Mouse (Mus musculus): ENCODE measurements at regions not wholly inside any gene's neighbourhood (a gene's known extent, or its start where the extent isn't known, plus 50 kb on each side); places are given as distances from the start of the nearest gene placed in this dataset.

DNA sequence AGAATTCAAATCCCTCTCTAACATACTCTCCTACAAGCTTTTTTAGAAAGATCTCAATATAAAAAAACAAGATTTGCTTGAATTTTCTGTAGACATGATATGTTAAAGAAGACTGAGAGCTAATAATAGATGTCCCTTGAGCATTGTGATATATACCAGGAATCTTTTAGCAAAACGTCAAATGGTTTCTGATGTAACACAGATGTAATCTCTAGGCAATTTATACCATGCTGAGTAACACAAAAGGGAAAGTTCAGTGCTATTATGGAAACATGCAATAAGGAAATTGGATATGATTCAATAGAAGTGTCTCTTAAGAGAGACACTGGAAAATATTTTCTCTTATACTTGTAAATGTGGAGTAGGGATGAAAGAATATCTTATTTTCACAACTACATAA, 434.8 kb upstream of the Fsip2 start:
- Histone ChIP-seq H3K9me3 (ENCODE audit: control insufficient read depth, low read length) (no peaks in the 10 kb centered on the region), H3K27ac (ENCODE audit: low read depth, low read length) (no peak overlapping the region), H3K36me3 (ENCODE audit: control insufficient read depth, insufficient read depth, low read length) (no peaks in the 10 kb centered on the region), H3K4me1 (ENCODE audit: control insufficient read depth, insufficient read depth, low read length) (no peaks in the 10 kb centered on the region), H3K9ac (ENCODE audit: low read length) (no peak overlapping the region), H3K27me3 (ENCODE audit: control insufficient read depth, insufficient read depth, low read length) (no peaks in the 10 kb centered on the region), H3K4me3 (ENCODE audit: low read depth, low read length) (no peak overlapping the region), H3K4me2 (no peak overlapping the region)
- no peak for DNase-seq (ENCODE audit: low spot score, missing footprints)
- no peak for ATAC-seq (ENCODE audit: low FRiP score)
- WGBS = 60% methylated on average over 1 of the region's 1 CpGs

DNA sequence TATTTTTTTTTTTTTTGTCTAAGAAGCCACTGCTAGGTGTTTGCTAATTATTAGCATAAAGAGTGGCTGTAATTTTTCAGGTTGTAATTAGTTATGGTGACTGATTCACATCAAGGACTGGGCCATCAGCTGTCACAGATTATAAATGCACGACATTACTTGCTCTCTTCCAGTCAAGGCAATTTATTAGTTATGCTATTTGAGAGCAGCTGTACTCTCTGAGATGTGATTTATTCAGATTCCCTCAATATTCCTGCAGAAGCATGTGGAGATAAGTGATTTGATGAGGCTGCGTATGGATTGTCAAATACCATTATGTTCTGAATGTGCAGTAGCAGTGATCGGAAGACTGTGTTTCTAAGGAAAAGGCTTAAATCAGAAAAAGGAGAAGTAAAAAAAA, 428.3 kb upstream of the Fsip2 start:
- no peaks in the 10 kb centered on the region for H3K36me3 ChIP-seq (ENCODE audit: control insufficient read depth, insufficient read depth, low read length)
- H3K4me2 ChIP-seq = no peak overlapping the region
- no peaks in the 10 kb centered on the region for H3K4me1 ChIP-seq (ENCODE audit: control insufficient read depth, insufficient read depth, low read length)
- no peaks in the 10 kb centered on the region for H3K9me3 ChIP-seq (ENCODE audit: control insufficient read depth, low read length)
- H3K27me3 ChIP-seq (ENCODE audit: control insufficient read depth, insufficient read depth, low read length) = no peaks in the 10 kb centered on the region
- 89% methylated on average over 3 of the region's 3 CpGs for WGBS
- ATAC-seq (ENCODE audit: low FRiP score) = no peak
- no peak overlapping the region for H3K9ac ChIP-seq (ENCODE audit: low read length)
- no peak overlapping the region for H3K27ac ChIP-seq (ENCODE audit: low read depth, low read length)
- DNase-seq (ENCODE audit: low spot score, missing footprints) = no peak
- no peak overlapping the region for H3K4me3 ChIP-seq (ENCODE audit: low read depth, low read length)

DNA sequence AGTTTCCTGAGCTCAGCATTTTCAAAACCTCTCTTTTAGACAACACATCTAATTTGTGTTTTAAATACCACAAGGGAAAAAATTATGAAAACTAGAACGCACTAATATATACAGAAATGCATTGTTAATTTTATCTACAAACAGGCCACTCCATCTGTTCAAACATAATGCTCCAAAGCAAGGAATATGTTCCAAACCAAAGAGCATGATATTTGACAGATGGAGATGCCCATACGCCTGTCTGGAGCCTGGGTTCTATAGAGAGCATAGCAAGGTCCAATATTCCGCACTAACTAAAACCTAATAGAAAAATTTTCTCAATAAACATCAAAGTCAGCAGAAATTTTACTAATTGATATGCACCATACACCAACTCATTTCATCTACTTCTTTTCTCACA, 423.5 kb upstream of the Fsip2 start:
- ATAC-seq (ENCODE audit: low FRiP score) (no peak), DNase-seq (ENCODE audit: low spot score, missing footprints) (no peak)
- H3K4me2 ChIP-seq = no peak overlapping the region
- H3K4me3 ChIP-seq (ENCODE audit: low read depth, low read length) = no peak overlapping the region
- no peaks in the 10 kb centered on the region for H3K9me3 ChIP-seq (ENCODE audit: control insufficient read depth, low read length)
- H3K27ac ChIP-seq (ENCODE audit: low read depth, low read length) = no peak overlapping the region
- no peaks in the 10 kb centered on the region for H3K4me1 ChIP-seq (ENCODE audit: control insufficient read depth, insufficient read depth, low read length)
- 94% methylated on average over 3 of the region's 3 CpGs for WGBS
- no peaks in the 10 kb centered on the region for H3K27me3 ChIP-seq (ENCODE audit: control insufficient read depth, insufficient read depth, low read length)
- no peaks in the 10 kb centered on the region for H3K36me3 ChIP-seq (ENCODE audit: control insufficient read depth, insufficient read depth, low read length)
- no peak overlapping the region for H3K9ac ChIP-seq (ENCODE audit: low read length)

DNA sequence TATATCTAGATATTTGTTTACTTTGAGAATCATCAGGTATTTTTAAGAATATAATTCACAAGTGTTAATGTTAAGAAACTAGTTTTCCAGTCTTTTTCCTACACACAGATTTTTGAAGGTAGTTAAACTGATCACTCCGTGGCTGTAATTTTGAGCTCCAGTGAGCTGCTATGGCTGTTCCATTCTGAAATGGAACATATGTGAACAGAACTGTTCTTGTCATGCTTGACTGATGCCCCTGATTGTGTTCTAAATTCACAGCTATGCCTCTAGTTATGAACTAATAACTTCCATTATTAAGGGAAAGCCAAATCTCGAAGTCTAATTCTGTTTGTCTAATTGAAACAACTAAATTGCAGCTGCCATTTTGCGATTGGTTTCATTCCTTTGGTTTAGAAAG, 404.5 kb upstream of the Fsip2 start:
- H3K27me3 ChIP-seq (ENCODE audit: control insufficient read depth, insufficient read depth, low read length) = no peaks in the 10 kb centered on the region
- no peak overlapping the region for H3K27ac ChIP-seq (ENCODE audit: low read depth, low read length)
- H3K4me1 ChIP-seq (ENCODE audit: control insufficient read depth, insufficient read depth, low read length) = no peaks in the 10 kb centered on the region
- H3K9ac ChIP-seq (ENCODE audit: low read length) = no peak overlapping the region
- H3K4me2 ChIP-seq = no peak overlapping the region
- H3K9me3 ChIP-seq (ENCODE audit: control insufficient read depth, low read length) = no peaks in the 10 kb centered on the region
- H3K36me3 ChIP-seq (ENCODE audit: control insufficient read depth, insufficient read depth, low read length) = no peaks in the 10 kb centered on the region
- 81% methylated on average over 3 of the region's 3 CpGs for WGBS
- no peak for ATAC-seq (ENCODE audit: low FRiP score)
- no peak overlapping the region for H3K4me3 ChIP-seq (ENCODE audit: low read depth, low read length)
- DNase-seq (ENCODE audit: low spot score, missing footprints) = no peak

DNA sequence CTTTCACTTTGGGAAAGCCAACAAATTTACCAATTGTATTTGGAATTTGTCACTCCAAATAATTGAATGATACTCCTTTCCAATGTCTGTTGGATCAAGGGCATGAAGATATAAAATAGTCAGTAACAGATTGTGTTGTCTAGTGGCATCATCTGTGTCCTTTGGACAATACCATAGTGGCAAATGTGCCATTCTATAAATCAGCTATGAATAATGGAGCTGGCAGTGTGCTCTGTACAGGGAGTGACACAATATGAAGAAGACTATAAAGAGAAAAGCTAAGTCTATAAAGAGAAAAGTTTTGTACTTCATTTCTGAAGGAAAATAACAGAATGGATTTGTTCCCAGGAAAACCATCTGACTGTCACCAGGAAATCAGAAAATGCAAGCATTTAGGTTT, 402.8 kb upstream of the Fsip2 start:
- H3K4me2 ChIP-seq = no peak overlapping the region
- H3K4me1 ChIP-seq (ENCODE audit: control insufficient read depth, insufficient read depth, low read length) = no peaks in the 10 kb centered on the region
- no peak overlapping the region for H3K4me3 ChIP-seq (ENCODE audit: low read depth, low read length)
- H3K27me3 ChIP-seq (ENCODE audit: control insufficient read depth, insufficient read depth, low read length) = no peaks in the 10 kb centered on the region
- ATAC-seq (ENCODE audit: low FRiP score) = no peak
- H3K9me3 ChIP-seq (ENCODE audit: control insufficient read depth, low read length) = no peaks in the 10 kb centered on the region
- no peak overlapping the region for H3K9ac ChIP-seq (ENCODE audit: low read length)
- H3K36me3 ChIP-seq (ENCODE audit: control insufficient read depth, insufficient read depth, low read length) = no peaks in the 10 kb centered on the region
- no peak for DNase-seq (ENCODE audit: low spot score, missing footprints)
- H3K27ac ChIP-seq (ENCODE audit: low read depth, low read length) = no peak overlapping the region

DNA sequence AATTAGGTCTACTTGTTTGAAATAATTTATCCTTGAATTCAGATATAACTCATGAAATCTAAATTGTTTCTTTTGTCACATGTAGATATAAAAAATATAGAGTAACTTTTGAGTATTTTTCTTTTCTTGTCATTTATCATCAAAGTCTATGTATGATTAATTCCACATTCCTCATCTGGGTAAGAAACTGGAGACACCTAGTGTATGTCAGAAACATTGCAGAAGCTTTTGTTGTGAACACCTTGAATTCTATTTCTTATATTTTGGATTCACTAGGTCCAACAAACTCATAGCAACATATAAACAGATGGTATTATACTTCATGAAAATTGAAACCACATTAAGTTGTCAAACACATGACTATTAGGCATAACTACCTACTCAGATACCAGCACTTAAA, 373.1 kb upstream of the Fsip2 start:
- H3K9ac ChIP-seq (ENCODE audit: low read length) = no peak overlapping the region
- no peaks in the 10 kb centered on the region for H3K9me3 ChIP-seq (ENCODE audit: control insufficient read depth, low read length)
- H3K4me3 ChIP-seq (ENCODE audit: low read depth, low read length) = no peak overlapping the region
- no peak overlapping the region for H3K27ac ChIP-seq (ENCODE audit: low read depth, low read length)
- H3K27me3 ChIP-seq (ENCODE audit: control insufficient read depth, insufficient read depth, low read length) = no peaks in the 10 kb centered on the region
- H3K4me2 ChIP-seq = no peak overlapping the region
- no peaks in the 10 kb centered on the region for H3K36me3 ChIP-seq (ENCODE audit: control insufficient read depth, insufficient read depth, low read length)
- ATAC-seq (ENCODE audit: low FRiP score) (no peak), DNase-seq (ENCODE audit: low spot score, missing footprints) (no peak)
- no peaks in the 10 kb centered on the region; the same call in 1 of the 2 replicates for H3K4me1 ChIP-seq (ENCODE audit: control insufficient read depth, insufficient read depth, low read length)

DNA sequence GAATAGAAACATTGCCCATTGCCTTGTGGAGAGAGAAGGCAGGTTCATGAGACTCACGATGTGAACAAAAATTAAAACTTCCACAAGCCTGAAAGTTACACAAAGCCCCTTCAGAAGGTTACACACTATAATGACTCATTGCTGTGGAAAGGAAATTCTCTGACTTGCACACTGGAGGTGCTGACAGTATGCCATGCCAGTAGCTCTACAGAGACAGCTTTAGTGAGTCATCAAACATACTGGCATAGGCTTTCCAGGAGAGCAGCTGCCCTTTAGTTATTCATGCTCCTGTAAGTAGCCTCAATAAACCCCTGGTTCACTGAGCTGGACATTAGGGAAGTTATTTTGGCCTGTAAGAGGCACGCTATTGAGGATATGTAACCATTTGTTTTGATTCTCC, 371.3 kb upstream of the Fsip2 start:
- H3K36me3 ChIP-seq (ENCODE audit: control insufficient read depth, insufficient read depth, low read length) = no peaks in the 10 kb centered on the region

DNA sequence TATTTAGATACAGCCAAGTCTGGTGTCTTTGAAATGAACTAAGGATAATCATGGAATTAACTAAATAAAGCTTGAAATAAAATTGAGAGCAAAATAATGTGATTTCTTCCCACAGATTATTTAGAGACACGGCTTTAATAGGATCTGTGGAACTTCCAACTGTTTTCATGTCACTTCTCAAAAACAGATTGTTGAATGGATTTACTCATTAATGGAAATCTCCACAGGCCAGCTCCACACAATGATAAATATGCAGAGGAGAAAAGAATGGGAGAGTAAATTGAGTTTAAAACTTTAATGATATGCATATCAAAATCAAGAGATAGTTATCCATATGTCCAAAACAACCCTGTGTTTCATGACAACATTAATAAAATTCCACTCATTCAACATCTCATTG, 369.6 kb upstream of the Fsip2 start:
- ATAC-seq (ENCODE audit: low FRiP score) (peak; percentile 57), DNase-seq (ENCODE audit: low spot score, missing footprints) (no peak)
- H3K4me3 ChIP-seq (ENCODE audit: low read depth, low read length) = no peak overlapping the region
- no peak overlapping the region for H3K4me2 ChIP-seq
- no peak overlapping the region for H3K9ac ChIP-seq (ENCODE audit: low read length)
- no peaks in the 10 kb centered on the region for H3K36me3 ChIP-seq (ENCODE audit: control insufficient read depth, insufficient read depth, low read length)
- WGBS = 24% methylated on average over 1 of the region's 1 CpGs
- no peaks in the 10 kb centered on the region for H3K27me3 ChIP-seq (ENCODE audit: control insufficient read depth, insufficient read depth, low read length)
- no peaks in the 10 kb centered on the region; the same call in 1 of the 2 replicates for H3K4me1 ChIP-seq (ENCODE audit: control insufficient read depth, insufficient read depth, low read length)
- no peak overlapping the region for H3K27ac ChIP-seq (ENCODE audit: low read depth, low read length)
- H3K9me3 ChIP-seq (ENCODE audit: control insufficient read depth, low read length) = no peaks in the 10 kb centered on the region

More for the DNA sequence above, 371.3 kb upstream of the Fsip2 start:
- H3K27me3 ChIP-seq (ENCODE audit: control insufficient read depth, insufficient read depth, low read length) = no peaks in the 10 kb centered on the region
- DNase-seq (ENCODE audit: low spot score, missing footprints) (peak; percentile 84), ATAC-seq (ENCODE audit: low FRiP score) (peak; percentile 51; the same call in 1 of the 2 replicates)
- WGBS = 84% methylated on average over 2 of the region's 2 CpGs
- no peak overlapping the region for H3K27ac ChIP-seq (ENCODE audit: low read depth, low read length)
- H3K4me2 ChIP-seq = no peak overlapping the region
- no peaks in the 10 kb centered on the region for H3K9me3 ChIP-seq (ENCODE audit: control insufficient read depth, low read length)
- no peak overlapping the region for H3K4me3 ChIP-seq (ENCODE audit: low read depth, low read length)
- H3K4me1 ChIP-seq (ENCODE audit: control insufficient read depth, insufficient read depth, low read length) = no peaks in the 10 kb centered on the region; the same call in 1 of the 2 replicates
- no peak overlapping the region for H3K9ac ChIP-seq (ENCODE audit: low read length)

DNA sequence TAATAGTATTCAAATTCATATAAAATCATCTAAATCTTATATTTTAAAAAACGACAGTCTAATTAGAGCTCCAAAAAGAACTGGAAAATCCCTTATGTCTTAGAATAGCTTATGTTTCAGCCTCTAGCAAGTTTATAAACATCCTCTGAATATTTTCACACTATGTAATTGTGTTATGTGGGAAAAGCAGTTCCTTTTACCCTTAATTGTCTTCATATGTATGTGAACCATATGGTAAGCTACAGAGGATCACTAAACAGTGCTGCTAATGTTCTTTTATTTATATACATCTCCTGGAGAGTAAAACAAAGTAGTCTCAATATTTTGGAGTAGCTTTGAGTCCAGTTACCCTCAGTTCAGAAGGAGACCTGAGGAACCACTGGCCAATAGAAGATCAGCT, 363.8 kb upstream of the Fsip2 start:
- ATAC-seq (ENCODE audit: low FRiP score) (no peak), DNase-seq (ENCODE audit: low spot score, missing footprints) (no peak)
- H3K4me3 ChIP-seq (ENCODE audit: low read depth, low read length) = no peak overlapping the region
- WGBS = 79% methylated on average over 1 of the region's 1 CpGs
- H3K9me3 ChIP-seq (ENCODE audit: control insufficient read depth, low read length) = no peaks in the 10 kb centered on the region
- H3K27me3 ChIP-seq (ENCODE audit: control insufficient read depth, insufficient read depth, low read length) = no peaks in the 10 kb centered on the region
- H3K36me3 ChIP-seq (ENCODE audit: control insufficient read depth, insufficient read depth, low read length) = no peaks in the 10 kb centered on the region
- no peak overlapping the region for H3K9ac ChIP-seq (ENCODE audit: low read length)
- H3K27ac ChIP-seq (ENCODE audit: low read depth, low read length) = no peak overlapping the region
- H3K4me2 ChIP-seq = no peak overlapping the region
- no peaks in the 10 kb centered on the region for H3K4me1 ChIP-seq (ENCODE audit: control insufficient read depth, insufficient read depth, low read length)

DNA sequence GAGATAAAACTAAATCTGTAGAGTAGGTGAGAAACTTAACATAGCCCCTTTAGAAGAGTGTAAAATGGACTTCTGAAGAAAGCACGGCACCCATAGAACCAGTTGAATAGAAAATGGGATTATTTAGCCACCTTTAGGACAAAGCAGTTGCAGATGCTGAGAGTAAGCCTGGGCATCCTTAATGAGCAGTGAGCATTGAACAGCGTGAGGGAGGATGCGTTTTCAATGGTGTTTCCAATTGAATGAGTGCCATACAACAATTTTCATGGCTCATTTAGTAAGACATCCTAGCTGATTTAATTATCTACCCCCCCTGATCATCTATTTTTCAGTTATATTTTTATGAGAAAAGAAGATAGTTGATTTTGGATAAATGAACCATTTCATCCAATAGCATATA, 327.2 kb upstream of the Fsip2 start:
- Histone ChIP-seq H3K4me3 (ENCODE audit: low read depth, low read length) (no peak overlapping the region), H3K4me2 (no peak overlapping the region), H3K9ac (ENCODE audit: low read length) (no peak overlapping the region), H3K27me3 (ENCODE audit: control insufficient read depth, insufficient read depth, low read length) (no peaks in the 10 kb centered on the region), H3K27ac (ENCODE audit: low read depth, low read length) (no peak overlapping the region), H3K9me3 (ENCODE audit: control insufficient read depth, low read length) (no peaks in the 10 kb centered on the region), H3K36me3 (ENCODE audit: control insufficient read depth, insufficient read depth, low read length) (no peaks in the 10 kb centered on the region), H3K4me1 (ENCODE audit: control insufficient read depth, insufficient read depth, low read length) (no peaks in the 10 kb centered on the region)
- 24% methylated on average over 3 of the region's 3 CpGs for WGBS
- ATAC-seq (ENCODE audit: low FRiP score) = peak; percentile 79
- no peak for DNase-seq (ENCODE audit: low spot score, missing footprints)

All from midbrain, embryonic 11.5 days (tissue).